Mouse (Mus musculus) ES-E14 (cell line): ENCODE results near the gene Lgals1.

Experiments
- CHD2 ChIP-seq: IDR thresholded peaks from 2 replicates; pipeline ENCODE4 v1.6.1; 2014; ENCODE audit warnings: mild to moderate bottlenecking, low read depth, low read length, inconsistent platforms
- MAFK ChIP-seq: IDR thresholded peaks from 2 replicates; pipeline ENCODE4 v1.6.1; 2014; ENCODE audit warnings: mild to moderate bottlenecking, low read depth, low read length, inconsistent platforms; ENCODE audit not compliant: insufficient read depth
- ZC3H11A ChIP-seq: IDR thresholded peaks from 2 replicates; pipeline ENCODE4 v1.6.1; 2012; ENCODE audit warnings: low read depth, mild to moderate bottlenecking, inconsistent platforms, low read length, borderline replicate concordance
- ZNF384 ChIP-seq: IDR thresholded peaks from 2 replicates; pipeline ENCODE4 v1.6.1; 2012; ENCODE audit warnings: low read depth, low read length, inconsistent platforms

DNA sequence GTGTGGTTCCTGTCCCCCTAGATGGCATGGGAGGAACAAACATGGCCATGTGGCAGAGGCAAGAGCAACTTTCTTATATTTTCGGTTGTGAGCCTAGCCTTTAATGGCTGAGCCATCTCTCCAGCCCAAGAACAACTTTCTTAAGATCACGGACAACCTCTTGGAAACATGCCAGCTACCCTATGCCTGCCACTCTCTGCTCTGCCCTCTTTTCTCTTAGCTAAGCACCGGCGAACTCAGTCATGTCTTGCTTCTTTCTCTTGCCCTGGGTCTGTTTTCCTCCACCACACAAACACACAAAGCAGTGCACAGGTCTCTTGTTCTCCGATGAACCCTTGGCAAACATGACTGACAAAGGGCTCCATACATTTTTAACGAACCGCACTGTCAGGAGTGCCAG lies 19.7 kb downstream of the Lgals1 start:
- no peak for TF ChIP-seq CHD2
- TF ChIP-seq MAFK = no peak
- no peak for TF ChIP-seq ZC3H11A
- TF ChIP-seq ZNF384 = no peak
